Comparison of ENCODE assay signal across 30 mouse cellular contexts in genomic region chr3:139000071-139000867, GRCm38 (mm10).
A peak's percentile ranks its signal among the peaks of the same experiment; 100 is the strongest.
DNase-seq lines count a peak whose midpoint lies in the region; ATAC-seq and TF ChIP-seq lines count a peak whose summit lies in the region.
"Had no signal": no experiment of that assay in that cellular context is flagged by ENCODE, and none has a peak within 500 bp of the region (broad histone marks: within the 10 kb centered on the region; RNA-seq: fewer than 3 reads in every experiment).

No protein-coding gene starts in this region.

- H3K27ac ChIP-seq in hindbrain, embryonic 14.5 days: peak overlapping the region; percentile 20; the same call in 1 of the 2 replicates
- H3K27ac ChIP-seq in hindbrain, embryonic 16.5 days (ENCODE audit: low read depth, low read length): no peak overlapping the region
- H3K27ac ChIP-seq in intestine, embryonic 15.5 days: no peak overlapping the region
- no peak overlapping the region for H3K27ac ChIP-seq in thymus, adult 2 months (ENCODE audit: control insufficient read depth, insufficient read depth, low read length)
- H3K27ac ChIP-seq: forebrain, embryonic 10.5 days; forebrain, embryonic 15.5 days; hindbrain, embryonic 15.5 days; limb, embryonic 13.5 days; lung, embryonic 15.5 days had no signal

- H3K4me2 ChIP-seq in hindbrain, embryonic 14.5 days (replicated peaks): no peak overlapping the region
- no peak overlapping the region for H3K4me2 ChIP-seq in hindbrain, embryonic 16.5 days (ENCODE audit: low read length)
- H3K4me2 ChIP-seq in intestine, embryonic 15.5 days (replicated peaks): no peak overlapping the region
- H3K4me2 ChIP-seq: embryonic facial prominence, embryonic 13.5 days; forebrain, embryonic 15.5 days; heart, embryonic 11.5 days; hindbrain, embryonic 15.5 days; limb, embryonic 13.5 days; liver, embryonic 11.5 days; lung, embryonic 15.5 days had no signal

- H3K4me3 ChIP-seq in hindbrain, embryonic 14.5 days (replicated peaks; ENCODE audit: low read length): no peak overlapping the region
- H3K4me3 ChIP-seq in hindbrain, embryonic 16.5 days (ENCODE audit: low read length): no peak overlapping the region
- no peak overlapping the region for H3K4me3 ChIP-seq in intestine, embryonic 15.5 days (replicated peaks)
- no peak overlapping the region for H3K4me3 ChIP-seq in thymus, adult 2 months (ENCODE audit: control insufficient read depth, insufficient read depth, low read length)
- H3K4me3 ChIP-seq: embryonic facial prominence, embryonic 13.5 days; forebrain, embryonic 10.5 days; forebrain, embryonic 15.5 days; hindbrain, embryonic 15.5 days; limb, embryonic 13.5 days; lung, embryonic 15.5 days; megakaryocyte, embryonic 14.5 days had no signal

- no peaks in the 10 kb centered on the region for H3K36me3 ChIP-seq in hindbrain, embryonic 14.5 days (replicated peaks; ENCODE audit: control insufficient read depth, insufficient read depth)
- peaks cover 8% of the 10 kb centered on the region; the same call in 1 of the 2 replicates for H3K36me3 ChIP-seq in hindbrain, embryonic 16.5 days (ENCODE audit: control insufficient read depth, insufficient read depth, low read length)
- H3K36me3 ChIP-seq in intestine, embryonic 15.5 days: no peaks in the 10 kb centered on the region
- no peaks in the 10 kb centered on the region for H3K36me3 ChIP-seq in thymus, adult 2 months (ENCODE audit: control insufficient read depth, insufficient read depth, low read length)
- H3K36me3 ChIP-seq: forebrain, embryonic 15.5 days had no signal

- DNase-seq in hindbrain, embryonic 14.5 days (ENCODE audit: low spot score): no peak
- DNase-seq in CD4-positive helper T cell, adult 2 months (ENCODE audit: low read depth, low spot score): peak; percentile 67
- DNase-seq in naive thymus-derived CD4-positive, alpha-beta T cell, adult 2 months (ENCODE audit: low read depth): peak; percentile 38
- DNase-seq in thymus, adult 2 months: no peak
- DNase-seq in adrenal gland, postnatal 25 days: no peak
- DNase-seq: adrenal gland, postnatal 14 days; cerebellum, adult 18-20 months; cerebellum, postnatal 10 days; gastrocnemius, postnatal 25 days; heart, adult 18-20 months; heart, postnatal 36 days; kidney, adult 9 months; kidney, postnatal 10 days; layer of hippocampus, adult 9-11 months; lung, postnatal 36 days; right cerebral cortex, postnatal 4 days had no signal

- no peaks in the 10 kb centered on the region for H3K4me1 ChIP-seq in hindbrain, embryonic 14.5 days (replicated peaks; ENCODE audit: control insufficient read depth, insufficient read depth, low read length)
- H3K4me1 ChIP-seq in hindbrain, embryonic 16.5 days (ENCODE audit: control insufficient read depth, insufficient read depth, low read depth, low read length): no peaks in the 10 kb centered on the region
- no peaks in the 10 kb centered on the region for H3K4me1 ChIP-seq in intestine, embryonic 15.5 days (replicated peaks)
- H3K4me1 ChIP-seq in thymus, adult 2 months (replicated peaks; ENCODE audit: control insufficient read depth, insufficient read depth, low read length): peaks cover 2% of the 10 kb centered on the region
- H3K4me1 ChIP-seq: embryonic facial prominence, embryonic 13.5 days; forebrain, embryonic 15.5 days; hindbrain, embryonic 15.5 days; lung, embryonic 15.5 days; megakaryocyte, embryonic 14.5 days had no signal

- no peak for TF ChIP-seq CTCF in thymus, adult 2 months (IDR thresholded peaks at IDR 0.05; ENCODE audit: borderline replicate concordance, control insufficient read depth, extremely low read depth, insufficient read depth, low read length, poor library complexity)

- H3K9ac ChIP-seq in hindbrain, embryonic 14.5 days: no peak overlapping the region
- H3K9ac ChIP-seq in hindbrain, embryonic 16.5 days (ENCODE audit: low read depth, low read length): no peak overlapping the region
- no peak overlapping the region for H3K9ac ChIP-seq in intestine, embryonic 15.5 days
- H3K9ac ChIP-seq: embryonic facial prominence, embryonic 13.5 days; forebrain, embryonic 15.5 days; hindbrain, embryonic 15.5 days; limb, embryonic 13.5 days; lung, embryonic 15.5 days had no signal

- peaks cover 7% of the 10 kb centered on the region; the same call in 1 of the 2 replicates for H3K9me3 ChIP-seq in hindbrain, embryonic 14.5 days (ENCODE audit: control insufficient read depth, low read length)
- H3K9me3 ChIP-seq in hindbrain, embryonic 16.5 days (ENCODE audit: control insufficient read depth, low read length): no peaks in the 10 kb centered on the region; the same call in 1 of the 2 replicates
- no peaks in the 10 kb centered on the region for H3K9me3 ChIP-seq in intestine, embryonic 15.5 days
- H3K9me3 ChIP-seq: forebrain, embryonic 15.5 days; hindbrain, embryonic 15.5 days; limb, embryonic 13.5 days; lung, embryonic 15.5 days had no signal

- no peak for TF ChIP-seq POLR2A in thymus, adult 2 months (IDR thresholded peaks at IDR 0.05; ENCODE audit: control insufficient read depth, extremely low read depth, insufficient read depth, low read length, poor library complexity)

- WGBS in hindbrain, embryonic 14.5 days: 91% methylated on average over 9 of the region's 9 CpGs
- 87% methylated on average over 9 of the region's 9 CpGs for WGBS in hindbrain, embryonic 16.5 days
- WGBS in intestine, embryonic 15.5 days: 86% methylated on average over 9 of the region's 9 CpGs
- 66% methylated on average over 9 of the region's 9 CpGs for WGBS in thymus, adult 2 months

- no peaks in the 10 kb centered on the region for H3K27me3 ChIP-seq in hindbrain, embryonic 14.5 days (ENCODE audit: control insufficient read depth, insufficient read depth, low read length)
- H3K27me3 ChIP-seq in hindbrain, embryonic 16.5 days (replicated peaks; ENCODE audit: control insufficient read depth, insufficient read depth, low read length): no peaks in the 10 kb centered on the region
- no peaks in the 10 kb centered on the region for H3K27me3 ChIP-seq in intestine, embryonic 15.5 days (replicated peaks)
- H3K27me3 ChIP-seq in thymus, adult 2 months (ENCODE audit: control insufficient read depth, insufficient read depth, low read length): no peaks in the 10 kb centered on the region
- H3K27me3 ChIP-seq: CH12.LX; embryonic facial prominence, embryonic 13.5 days; forebrain, embryonic 15.5 days; hindbrain, embryonic 15.5 days; limb, embryonic 13.5 days; lung, embryonic 15.5 days; megakaryocyte, embryonic 14.5 days had no signal

- no peak for ATAC-seq in hindbrain, embryonic 14.5 days (ENCODE audit: low FRiP score)
- ATAC-seq in hindbrain, embryonic 16.5 days: no peak
- peak; percentile 95 for ATAC-seq in activated CD4-positive, CD25-positive, alpha-beta regulatory T cell, adult 4 months
- no peak for ATAC-seq in intestine, embryonic 15.5 days
- ATAC-seq: intestine, postnatal 0 days had no signal

Comparison
In these comparisons a context has a peak if more than half of its experiments do, and no peak if none do; other contexts are left out.
1. DNase-seq: peak in CD4-positive helper T cell, adult 2 months (single experiment) and naive thymus-derived CD4-positive, alpha-beta T cell, adult 2 months (single experiment); none in hindbrain, embryonic 14.5 days (single experiment), thymus, adult 2 months (single experiment) and adrenal gland, postnatal 25 days (single experiment).